8 mouse cellular contexts compared by ENCODE assay signal in the genomic region with DNA sequence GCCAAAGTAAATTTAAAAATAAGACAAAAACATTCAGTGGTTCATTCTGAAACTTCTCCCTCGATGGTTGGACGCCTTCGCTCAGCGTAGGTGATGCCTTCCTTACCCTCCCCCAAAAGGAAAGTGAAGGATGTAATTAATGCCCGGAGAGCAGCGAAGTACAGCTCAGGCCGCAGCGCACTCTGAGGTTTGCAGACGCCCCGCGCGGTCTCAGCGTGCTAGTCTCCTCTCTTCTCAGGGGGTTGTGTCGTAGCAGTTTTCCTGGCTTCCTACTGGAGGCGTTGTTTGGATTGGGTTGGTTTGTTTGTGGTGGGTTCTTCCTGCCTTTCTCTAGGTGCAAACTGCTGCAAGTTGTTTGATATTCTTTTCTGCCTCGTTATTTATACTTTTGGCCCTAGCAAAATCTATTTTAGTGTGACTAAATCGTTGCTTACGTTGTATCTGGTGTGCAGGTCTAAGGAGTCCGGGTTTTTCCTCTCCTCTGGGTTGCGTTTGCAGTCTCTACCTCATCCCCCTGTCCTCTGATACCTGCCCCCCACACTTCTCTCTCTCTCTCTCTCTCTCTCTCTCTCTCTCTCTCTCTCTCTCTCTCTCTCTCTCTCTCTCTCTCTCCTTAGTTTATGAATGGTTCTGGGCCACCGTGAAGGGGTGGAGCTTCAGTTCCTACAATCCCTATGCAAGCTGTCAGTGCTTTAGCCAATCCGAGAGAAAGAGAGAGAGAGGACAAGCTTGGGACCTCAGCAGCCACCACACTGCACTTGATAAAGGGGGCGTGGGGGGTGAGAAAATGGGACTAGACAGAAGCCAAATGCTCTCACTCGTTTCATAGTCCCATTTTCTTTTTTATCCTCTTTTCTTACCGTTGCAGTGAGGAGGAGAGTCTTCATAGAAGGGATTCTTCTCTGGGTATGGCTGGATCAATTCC. TPM values are rescaled to one million over a fixed set of nuclear protein-coding genes. Genes with fewer than 3 reads are reported as not detected.
DNase-seq lines count a peak whose midpoint lies in the region; ATAC-seq and TF ChIP-seq lines count a peak whose summit lies in the region.

Gene Mab21l2, minus strand, starts transcription at position 539 of the 925 bp plus-strand sequence.

- no peak within 1 kb of the TSS for H3K9ac ChIP-seq in lung, embryonic 15.5 days
- no peak within 1 kb of the TSS for H3K9ac ChIP-seq in forebrain, postnatal 0 days
- no peak within 1 kb of the TSS for H3K9ac ChIP-seq in liver, embryonic 14.5 days (replicated peaks)
- H3K9ac ChIP-seq in stomach, postnatal 0 days (ENCODE audit: low read length): no peak within 1 kb of the TSS

- peak; percentile 16; the same call in 1 of the 2 replicates for TF ChIP-seq CTCF in brain, embryonic 14.5 days (IDR thresholded peaks at IDR 0.05; ENCODE audit: borderline replicate concordance, extremely low read depth, insufficient read depth, insufficient read length)
- TF ChIP-seq CTCF in forebrain, postnatal 0 days (IDR thresholded peaks at IDR 0.05; ENCODE audit: low read depth): no peak
- TF ChIP-seq CTCF in liver, embryonic 14.5 days (IDR thresholded peaks at IDR 0.05; ENCODE audit: low read depth): no peak
- TF ChIP-seq CTCF in stomach, postnatal 0 days (IDR thresholded peaks at IDR 0.05; ENCODE audit: low read depth): no peak

- peak; percentile 52; the same call in 1 of the 2 replicates for ATAC-seq in lung, embryonic 15.5 days (ENCODE audit: borderline replicate concordance, extremely low read depth, low FRiP score, low TSS enrichment)
- peak; percentile 42; the same call in 1 of the 2 replicates for ATAC-seq in forebrain, postnatal 0 days
- no peak for ATAC-seq in liver, embryonic 14.5 days (ENCODE audit: insufficient read depth)
- ATAC-seq in stomach, postnatal 0 days (ENCODE audit: low FRiP score, low TSS enrichment): peak; percentile 49; the same call in 1 of the 2 replicates

- no peaks in the 10 kb centered on the region for H3K9me3 ChIP-seq in lung, embryonic 15.5 days
- no peaks in the 10 kb centered on the region for H3K9me3 ChIP-seq in forebrain, postnatal 0 days (ENCODE audit: low read length)
- H3K9me3 ChIP-seq in liver, embryonic 14.5 days (ENCODE audit: control insufficient read depth, low read length): no peaks in the 10 kb centered on the region
- no peaks in the 10 kb centered on the region for H3K9me3 ChIP-seq in stomach, postnatal 0 days (ENCODE audit: control insufficient read depth, low read length)

- peak within 1 kb of the TSS; percentile 77 for H3K4me2 ChIP-seq in lung, embryonic 15.5 days
- peak within 1 kb of the TSS; percentile 35; the same call in 1 of the 2 replicates for H3K4me2 ChIP-seq in forebrain, postnatal 0 days (ENCODE audit: low read depth)
- H3K4me2 ChIP-seq in liver, embryonic 14.5 days (ENCODE audit: low read depth): peak within 1 kb of the TSS; percentile 49
- H3K4me2 ChIP-seq in stomach, postnatal 0 days (replicated peaks; ENCODE audit: low read depth): peak within 1 kb of the TSS; percentile 32; the same call in 1 of the 2 replicates

- TF ChIP-seq POLR2A in brain, embryonic 14.5 days (IDR thresholded peaks at IDR 0.05; ENCODE audit: borderline replicate concordance, extremely low read depth, insufficient read depth, insufficient read length, poor library complexity, severe bottlenecking): no peak

- H3K27me3 ChIP-seq in lung, embryonic 15.5 days: peaks cover 60% of the 10 kb centered on the region
- peaks cover 52% of the 10 kb centered on the region for H3K27me3 ChIP-seq in forebrain, postnatal 0 days (ENCODE audit: insufficient read depth, low read length)
- peaks cover 55% of the 10 kb centered on the region for H3K27me3 ChIP-seq in liver, embryonic 14.5 days (ENCODE audit: control insufficient read depth, insufficient read depth, low read length)
- H3K27me3 ChIP-seq in stomach, postnatal 0 days (ENCODE audit: control insufficient read depth, insufficient read depth, low read length): peaks cover 2% of the 10 kb centered on the region; the same call in 1 of the 2 replicates

- no peak for TF ChIP-seq EP300 in liver, embryonic 14.5 days (IDR thresholded peaks at IDR 0.05; ENCODE audit: low read depth)
- TF ChIP-seq EP300 in stomach, postnatal 0 days (optimal IDR thresholded peaks at IDR 0.05): no peak

- no peak for DNase-seq in lung, postnatal 14 days
- peak; percentile 91 for DNase-seq in brain, embryonic 14.5 days (ENCODE audit: low read depth)
- DNase-seq in forebrain, postnatal 0 days: peak; percentile 63
- DNase-seq in liver, embryonic 14.5 days (ENCODE audit: low read depth in 3 of 3, low spot score in 3 of 3): no peak
- DNase-seq in stomach, postnatal 0 days (ENCODE audit: low spot score): peak; percentile 16
- DNase-seq in ovary, postnatal 10 days (ENCODE audit: low spot score): no peak
- DNase-seq in T-cell, adult 2 months (ENCODE audit: low spot score): no peak

- peak within 1 kb of the TSS; percentile 34 for H3K4me3 ChIP-seq in lung, embryonic 15.5 days
- peak within 1 kb of the TSS; percentile 24; the same call in 1 of the 2 replicates for H3K4me3 ChIP-seq in forebrain, postnatal 0 days (ENCODE audit: low read depth, low read length)
- peak within 1 kb of the TSS; percentile 42 to 44 for H3K4me3 ChIP-seq in liver, embryonic 14.5 days (ENCODE audit: insufficient read depth in 1 of 2, low read depth in 2 of 2, low read length in 2 of 2)
- H3K4me3 ChIP-seq in stomach, postnatal 0 days (ENCODE audit: low read depth, low read length): peak within 1 kb of the TSS; percentile 27

- H3K36me3 ChIP-seq in lung, embryonic 15.5 days: no peaks in the 10 kb centered on the region
- no peaks in the 10 kb centered on the region for H3K36me3 ChIP-seq in forebrain, postnatal 0 days (ENCODE audit: insufficient read depth)
- H3K36me3 ChIP-seq in liver, embryonic 14.5 days (replicated peaks; ENCODE audit: control insufficient read depth, insufficient read depth, low read depth): no peaks in the 10 kb centered on the region
- H3K36me3 ChIP-seq in stomach, postnatal 0 days (ENCODE audit: control insufficient read depth, insufficient read depth, low read length): no peaks in the 10 kb centered on the region

- peaks cover 23% of the 10 kb centered on the region for H3K4me1 ChIP-seq in lung, embryonic 15.5 days
- H3K4me1 ChIP-seq in forebrain, postnatal 0 days (ENCODE audit: insufficient read depth): peaks cover 9% of the 10 kb centered on the region; the same call in 1 of the 2 replicates
- H3K4me1 ChIP-seq in liver, embryonic 14.5 days (replicated peaks; ENCODE audit: control insufficient read depth in 2 of 2, insufficient read depth in 2 of 2, low read length in 1 of 2): no peaks in the 10 kb centered on the region
- H3K4me1 ChIP-seq in stomach, postnatal 0 days (replicated peaks; ENCODE audit: control insufficient read depth, insufficient read depth): 0 out of 2 replicates have a peak, but pooled peaks cover 2% of the 10 kb centered on the region

- H3K27ac ChIP-seq in lung, embryonic 15.5 days: no peak within 1 kb of the TSS
- no peak within 1 kb of the TSS for H3K27ac ChIP-seq in forebrain, postnatal 0 days (ENCODE audit: low read depth, low read length)
- no peak within 1 kb of the TSS for H3K27ac ChIP-seq in liver, embryonic 14.5 days
- no peak within 1 kb of the TSS for H3K27ac ChIP-seq in stomach, postnatal 0 days (replicated peaks)

- WGBS in lung, embryonic 15.5 days: 4% methylated on average over 24 of the region's 25 CpGs
- 6% methylated on average over 25 of the region's 25 CpGs for WGBS in forebrain, postnatal 0 days
- 2% methylated on average over 25 of the region's 25 CpGs for WGBS in liver, embryonic 14.5 days (ENCODE audit: insufficient replicate concordance)
- 26% methylated on average over 25 of the region's 25 CpGs for WGBS in stomach, postnatal 0 days

RNA-seq across cellular contexts. Expression of gene Mab21l2, which starts in this region (rescaled TPM):
- polyA plus RNA-seq in lung, embryonic 15.5 days (2015; fragmentation: Nextera tagmentation; extraction: Ambion mirVana): 0.47 and 1.3 TPM in 2 replicates
- polyA plus RNA-seq in brain, embryonic 14.5 days (2012; rRNA removed): 46.3 and 126 TPM in 2 replicates
- total RNA-seq in forebrain, postnatal 0 days (2014; rRNA removed): 1.3 and 2.3 TPM in 2 replicates
- 1.0 and 2.4 TPM in 2 replicates for polyA plus RNA-seq in forebrain, postnatal 0 days (2015; fragmentation: Nextera tagmentation; extraction: Ambion mirVana)
- 0.31 and 0.69 TPM in 2 replicates for polyA plus RNA-seq in liver, embryonic 14.5 days (2012; rRNA removed)
- 0.15 and 0.23 TPM in 2 replicates for polyA plus RNA-seq in liver, embryonic 14.5 days (2014; fragmentation: Nextera tagmentation; extraction: Ambion mirVana)
- 1.5 and 2.2 TPM in 2 replicates for polyA plus RNA-seq in stomach, postnatal 0 days (2015; fragmentation: Nextera tagmentation; extraction: Ambion mirVana)

Comparison
In these comparisons a context has a peak if more than half of its experiments do, and no peak if none do; other contexts are left out.
1. RNA of gene Mab21l2 (polyA plus RNA-seq): 46.3 to 126 TPM in brain, embryonic 14.5 days; 1.0 to 2.4 TPM in forebrain, postnatal 0 days, 1.5 to 2.2 TPM in stomach, postnatal 0 days, 0.47 to 1.3 TPM in lung, embryonic 15.5 days and 0.15 to 0.69 TPM in liver, embryonic 14.5 days; every median in the first group is over 10 times any median in the second.
2. DNase-seq: peak in brain, embryonic 14.5 days (single experiment), forebrain, postnatal 0 days (single experiment) and stomach, postnatal 0 days (single experiment); none in lung, postnatal 14 days (single experiment), liver, embryonic 14.5 days (0 of 3), ovary, postnatal 10 days (single experiment) and T-cell, adult 2 months (single experiment).
3. Peak in every context shown above with its lines, with median percentiles within 50 percentile points of each other: H3K4me2 ChIP-seq and H3K4me3 ChIP-seq.